Mouse (Mus musculus): ENCODE measurements around the gene Pikfyve.

DNA sequence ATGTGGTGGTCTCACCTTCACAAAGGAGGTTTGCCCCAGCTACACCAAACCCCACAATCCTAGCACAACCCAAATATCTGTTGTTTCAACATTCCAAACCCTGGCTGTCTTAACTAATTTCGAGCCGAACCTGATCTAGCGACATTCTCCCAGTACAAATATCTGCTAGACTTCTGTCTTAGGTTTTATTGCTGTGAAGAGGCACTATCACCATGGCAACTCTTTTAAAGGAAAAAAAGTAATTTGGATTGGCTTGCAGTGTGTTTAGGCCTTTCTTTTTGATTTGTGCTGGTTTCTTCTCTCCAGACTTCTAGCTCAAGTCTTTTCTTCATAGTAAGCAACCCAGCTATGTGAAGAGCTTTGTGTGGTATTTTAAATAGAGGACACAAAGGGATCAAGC lies 94.0 kb downstream of the Pikfyve start:
- no peak for TF ChIP-seq GATA1 (IDR thresholded peaks at IDR 0.05; ENCODE audit: borderline replicate concordance, low read length)
- no peak for TF ChIP-seq FLI1 (IDR thresholded peaks at IDR 0.05; ENCODE audit: low read length)
